Mouse (Mus musculus) embryo, embryonic 9.5 days (tissue): ENCODE data around the gene Gm29866.
"Not testable (repeated sequence)": the region's sequence is repeated elsewhere in the genome, so short reads cannot be mapped to it uniquely, and the experiment has no call there.

Source experiments
- DNase-seq: peaks from one replicate; pipeline ENCODE4 v3.0.0-alpha.2; 2017; ENCODE audit errors: extremely low spot score

Gene Gm29866

DNA sequence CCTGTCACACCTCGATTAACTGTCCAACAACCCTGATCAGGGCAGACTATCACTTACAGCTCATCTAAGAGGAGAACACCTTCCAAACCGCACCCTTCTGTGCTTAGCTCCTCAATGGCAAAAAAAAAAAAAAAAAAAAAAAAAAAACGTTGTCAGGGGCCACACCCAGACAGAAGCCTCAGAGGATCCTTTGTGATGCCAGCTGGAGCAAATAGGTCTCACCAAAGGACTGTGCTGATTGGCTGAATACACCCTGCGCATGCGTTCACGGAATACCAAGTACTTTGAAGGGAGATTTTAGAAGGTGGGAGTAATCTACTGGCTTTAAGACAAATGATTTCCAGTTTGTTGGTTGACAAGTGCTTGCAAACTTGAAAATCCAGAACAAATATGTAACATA lies at the start of gene Gm29866:
Gm29866 (minus strand) TSS at position 101 of the 400 bp plus-strand sequence.
- not testable (repeated sequence) for DNase-seq
